Mouse (Mus musculus) megakaryocyte, embryonic 14.5 days (primary cell): Measurements from ENCODE around the gene Calcoco1. TPM values are rescaled to one million over a fixed set of nuclear protein-coding genes. Genes with fewer than 3 reads are reported as not detected.

Experiments used
- H3K27me3 ChIP-seq: replicated peaks from 2 replicates; pipeline ENCODE3; 2012; ENCODE audit warnings: inconsistent platforms
- H3K36me3 ChIP-seq: replicated peaks from 2 replicates; pipeline ENCODE3; 2012; ENCODE audit warnings: low read length, inconsistent platforms, mixed read lengths
- H3K4me1 ChIP-seq: 2 replicates; pipeline ENCODE4 v1.6.1; 2012; ENCODE audit warnings: inconsistent platforms
- H3K4me3 ChIP-seq: replicated peaks from 2 replicates; pipeline ENCODE3; 2012; ENCODE audit warnings: moderate library complexity, mild to moderate bottlenecking, inconsistent platforms
- H3K9me3 ChIP-seq: 2 replicates; pipeline ENCODE4 v1.6.1; 2012; ENCODE audit warnings: inconsistent platforms
- FLI1 ChIP-seq: IDR thresholded peaks from 2 replicates; pipeline ENCODE4 v1.6.1; 2012; ENCODE audit warnings: low read length, inconsistent platforms, mixed read lengths
- GATA1 ChIP-seq: IDR thresholded peaks from 3 replicates; pipeline ENCODE4 v1.6.1; 2012; ENCODE audit warnings: mixed read lengths, low read length, inconsistent platforms, borderline replicate concordance
- polyA plus RNA-seq: library from polyadenylated mRNA; stranded (reverse); fragments of >175 nt; gene quantifications from 2 replicates; pipeline ENCODE4 v1.2.3, GENCODE M21; 2012; ENCODE audit warnings: low replicate concordance; ENCODE audit not compliant: insufficient read depth

The Calcoco1 gene
- polyA plus RNA-seq = 6.7 and 23.2 TPM in 2 replicates

DNA sequence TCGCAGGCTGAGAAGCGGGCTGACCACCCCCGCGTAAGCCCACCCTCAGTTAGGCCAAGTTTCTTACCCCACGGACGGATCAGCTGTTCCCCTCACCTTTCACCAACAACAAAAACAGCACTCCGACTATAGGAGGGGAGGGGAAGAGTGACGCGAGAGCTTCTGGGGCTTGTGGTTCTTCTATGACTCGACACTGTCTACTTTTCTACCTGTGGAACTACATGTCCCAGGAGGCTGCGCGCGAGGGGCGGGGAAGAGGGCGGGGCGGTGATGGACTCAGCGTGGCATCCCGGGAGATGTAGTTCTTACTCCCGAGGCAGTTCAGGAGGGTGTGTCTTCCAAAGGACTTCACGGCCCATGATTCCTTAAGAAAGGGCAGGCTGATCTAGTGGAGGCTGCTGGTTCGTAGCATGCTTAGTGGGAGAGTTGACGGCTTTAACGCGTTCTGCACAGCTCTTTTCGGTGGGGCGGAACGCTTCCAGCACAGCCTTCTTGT, at the start of gene Calcoco1:
Gene Calcoco1, minus strand, starts transcription at position 199 of the 496 bp plus-strand sequence.
- peaks cover 29% of the 10 kb centered on the region for H3K36me3 ChIP-seq
- H3K4me3 ChIP-seq = peak within 1 kb of the TSS; percentile 92
- H3K9me3 ChIP-seq = 0 out of 2 replicates have a peak, but pooled peaks cover 3% of the 10 kb centered on the region
- TF ChIP-seq FLI1 (no peak), GATA1 (no peak)
- peaks cover 14% of the 10 kb centered on the region for H3K4me1 ChIP-seq
- peaks cover 2% of the 10 kb centered on the region for H3K27me3 ChIP-seq

DNA sequence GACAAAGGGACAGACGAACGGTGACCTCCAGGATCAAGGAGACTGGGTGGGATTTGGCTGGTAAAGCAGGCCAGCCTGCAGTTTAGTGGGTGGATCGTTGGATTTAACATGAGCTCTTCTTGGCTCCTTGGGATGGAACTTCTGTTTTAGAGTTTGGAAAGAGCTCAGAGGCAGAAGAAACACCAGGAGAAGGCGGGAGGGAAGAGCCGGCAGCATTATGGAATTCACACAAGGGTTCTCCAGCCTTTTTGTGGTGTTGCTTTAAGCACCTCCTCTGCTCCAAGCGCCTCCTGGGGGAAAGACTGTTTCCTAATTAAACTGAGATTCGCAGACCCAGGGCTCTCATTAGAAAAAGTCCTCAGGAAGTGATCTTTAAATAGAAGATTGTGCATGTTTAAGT, 48.9 kb upstream of the Calcoco1 start:
- Histone ChIP-seq H3K9me3 (no peaks in the 10 kb centered on the region), H3K4me1 (no peaks in the 10 kb centered on the region), H3K4me3 (no peak overlapping the region), H3K27me3 (peaks cover 66% of the 10 kb centered on the region), H3K36me3 (no peaks in the 10 kb centered on the region)
- TF ChIP-seq GATA1 (no peak), FLI1 (no peak)

DNA sequence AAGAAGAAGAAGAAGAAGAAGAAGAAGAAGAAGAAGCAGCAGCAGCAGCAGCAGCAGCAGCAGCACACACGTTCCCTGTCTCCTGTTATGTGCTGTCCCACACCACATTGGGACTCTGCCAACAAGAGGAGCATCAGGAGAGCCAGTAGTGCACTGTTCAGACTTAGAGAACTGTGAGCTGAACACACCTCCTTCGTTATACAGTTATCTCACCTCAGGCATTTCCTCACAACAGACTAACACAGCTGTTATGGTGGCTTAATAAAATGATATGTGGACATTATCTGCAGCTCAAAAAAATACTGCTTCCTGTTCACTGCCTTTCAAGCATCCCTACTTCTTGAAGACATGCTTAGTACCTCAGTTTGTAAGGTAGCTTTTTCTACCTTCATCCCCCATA, 43.2 kb upstream of the Calcoco1 start:
- Histone ChIP-seq H3K36me3 (no peaks in the 10 kb centered on the region), H3K27me3 (peaks cover 59% of the 10 kb centered on the region), H3K9me3 (no peaks in the 10 kb centered on the region), H3K4me1 (no peaks in the 10 kb centered on the region), H3K4me3 (no peak overlapping the region)
- TF ChIP-seq GATA1 (no peak), FLI1 (no peak)

DNA sequence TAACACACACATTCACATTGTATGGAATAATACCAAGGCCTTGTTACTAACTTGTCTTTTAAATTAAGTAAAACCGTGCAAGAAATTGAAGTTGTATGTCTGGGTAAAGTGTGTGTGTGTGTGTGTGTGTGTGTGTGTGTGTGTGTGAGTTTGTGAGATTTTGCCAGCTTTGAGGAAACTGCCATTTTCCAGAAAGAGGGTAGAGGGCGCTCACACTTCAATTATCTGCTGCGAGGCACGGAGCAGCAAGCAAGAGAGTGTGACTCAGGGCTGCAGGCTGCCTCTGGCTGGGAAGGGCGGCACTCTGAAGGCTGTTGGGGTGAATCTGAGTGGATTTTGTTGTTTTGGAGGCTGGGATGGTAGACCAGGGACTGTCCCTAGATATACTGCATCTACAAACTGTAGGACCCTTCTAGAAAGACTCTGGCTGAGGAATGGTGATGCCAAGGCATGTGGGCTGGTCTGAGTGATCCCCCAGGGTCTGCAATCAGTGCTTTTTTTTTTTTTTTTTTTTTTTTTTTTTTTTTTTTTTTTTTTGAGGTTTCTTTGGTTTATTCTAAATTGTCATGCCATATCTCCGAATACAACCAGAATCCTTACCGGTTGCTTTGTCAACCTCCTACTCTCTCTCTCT, 39.9 kb upstream of the Calcoco1 start:
- no peaks in the 10 kb centered on the region for H3K36me3 ChIP-seq
- H3K27me3 ChIP-seq = peaks cover 56% of the 10 kb centered on the region
- H3K9me3 ChIP-seq = peaks cover 8% of the 10 kb centered on the region
- H3K4me3 ChIP-seq = no peak overlapping the region
- H3K4me1 ChIP-seq = no peaks in the 10 kb centered on the region
- no peak for TF ChIP-seq FLI1
- TF ChIP-seq GATA1 = no peak

DNA sequence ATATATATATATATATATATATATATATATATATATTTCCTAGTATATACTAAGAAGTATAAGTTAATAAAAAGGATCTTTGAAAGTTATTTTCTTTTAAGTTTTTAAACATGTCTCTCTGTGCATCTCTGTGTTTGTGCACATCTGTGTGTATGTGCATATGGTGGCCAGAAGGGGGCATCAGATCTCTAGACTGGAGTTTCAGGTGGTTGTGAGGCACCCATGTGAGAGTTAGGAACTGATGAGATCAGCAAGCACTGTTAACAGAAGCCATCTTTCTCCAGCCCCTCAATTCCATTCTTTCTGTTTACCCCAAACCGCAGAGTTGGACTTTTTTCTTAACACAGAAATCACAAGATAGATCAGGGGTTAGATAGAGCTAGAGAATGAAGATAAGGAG, 35.7 kb upstream of the Calcoco1 start:
- H3K9me3 ChIP-seq = peaks cover 10% of the 10 kb centered on the region
- peaks cover 71% of the 10 kb centered on the region for H3K27me3 ChIP-seq
- H3K4me3 ChIP-seq = no peak overlapping the region
- no peak for TF ChIP-seq FLI1
- no peak for TF ChIP-seq GATA1
- H3K36me3 ChIP-seq = no peaks in the 10 kb centered on the region
- H3K4me1 ChIP-seq = 0 out of 2 replicates have a peak, but pooled peaks cover 4% of the 10 kb centered on the region

DNA sequence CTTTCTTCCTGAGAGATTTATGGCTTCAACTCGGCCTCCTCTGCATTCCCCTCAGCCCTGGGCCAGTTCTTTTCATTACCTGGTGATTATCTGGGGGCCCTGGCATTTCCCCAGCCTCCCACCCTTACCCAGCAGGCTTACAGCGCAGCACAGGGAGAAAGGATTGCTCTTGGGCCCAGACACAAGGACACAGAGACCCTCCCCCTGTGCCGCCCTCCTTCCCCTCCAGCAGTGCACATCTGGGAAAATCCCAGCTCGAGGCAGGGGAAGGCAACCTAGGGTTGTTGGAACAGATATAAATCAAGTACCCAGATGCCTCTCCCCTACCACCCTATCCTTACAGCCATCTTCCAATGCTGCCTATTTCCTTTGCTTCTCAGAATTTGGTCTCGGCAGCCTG, 33.1 kb upstream of the Calcoco1 start:
- no peak overlapping the region for H3K4me3 ChIP-seq
- H3K4me1 ChIP-seq = 0 out of 2 replicates have a peak, but pooled peaks cover 4% of the 10 kb centered on the region
- H3K9me3 ChIP-seq = peaks cover 10% of the 10 kb centered on the region
- no peaks in the 10 kb centered on the region for H3K36me3 ChIP-seq
- no peak for TF ChIP-seq GATA1
- TF ChIP-seq FLI1 = no peak
- peaks cover 83% of the 10 kb centered on the region for H3K27me3 ChIP-seq

DNA sequence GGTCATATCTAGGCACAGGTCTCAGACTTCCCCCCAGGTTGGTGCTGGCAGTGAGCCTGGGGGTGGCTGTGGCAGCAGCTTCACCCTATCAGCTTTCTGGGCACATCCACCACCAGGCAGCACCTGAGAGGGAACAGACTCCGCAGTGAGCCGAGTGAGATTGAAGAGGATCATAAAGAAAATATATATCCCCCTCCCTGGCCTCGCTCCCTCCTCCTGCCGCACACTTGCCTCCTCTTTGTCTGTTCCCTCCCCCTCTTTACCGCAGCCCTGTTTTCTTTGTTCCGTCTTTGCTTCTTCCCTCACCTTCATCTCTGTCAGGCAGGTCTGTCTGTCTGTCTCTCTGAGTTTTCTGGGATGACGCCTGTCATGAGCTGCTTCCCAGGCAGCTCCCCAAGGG, 32.4 kb upstream of the Calcoco1 start:
- Histone ChIP-seq H3K4me3 (no peak overlapping the region), H3K36me3 (no peaks in the 10 kb centered on the region), H3K27me3 (peaks cover 84% of the 10 kb centered on the region), H3K4me1 (0 out of 2 replicates have a peak, but pooled peaks cover 4% of the 10 kb centered on the region), H3K9me3 (peaks cover 10% of the 10 kb centered on the region)
- no peak for TF ChIP-seq GATA1

DNA sequence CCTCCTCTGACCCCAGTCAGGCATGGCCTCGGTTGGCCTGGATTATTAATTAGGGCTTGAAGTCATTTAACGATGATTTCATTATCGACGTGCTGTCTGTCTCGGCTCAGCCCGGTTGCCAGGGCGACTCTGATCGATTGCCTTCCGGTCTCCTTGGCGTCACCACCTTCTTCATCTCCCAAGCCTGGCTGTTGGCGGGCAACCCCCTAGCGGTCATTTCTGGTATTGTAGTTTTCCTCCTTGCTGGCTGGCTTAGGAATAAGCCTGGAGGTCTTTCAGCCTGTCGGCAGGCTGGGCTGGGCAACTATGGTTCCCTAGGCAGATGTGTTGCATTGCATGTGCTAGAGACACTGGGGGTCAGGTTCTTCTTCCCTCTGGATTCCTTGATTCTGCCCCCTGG, 31.2 kb upstream of the Calcoco1 start:
- TF ChIP-seq GATA1 (no peak), FLI1 (no peak)
- no peak overlapping the region for H3K4me3 ChIP-seq
- 0 out of 2 replicates have a peak, but pooled peaks cover 4% of the 10 kb centered on the region for H3K4me1 ChIP-seq
- peaks cover 7% of the 10 kb centered on the region for H3K9me3 ChIP-seq
- peaks cover 89% of the 10 kb centered on the region for H3K27me3 ChIP-seq
- H3K36me3 ChIP-seq = no peaks in the 10 kb centered on the region

DNA sequence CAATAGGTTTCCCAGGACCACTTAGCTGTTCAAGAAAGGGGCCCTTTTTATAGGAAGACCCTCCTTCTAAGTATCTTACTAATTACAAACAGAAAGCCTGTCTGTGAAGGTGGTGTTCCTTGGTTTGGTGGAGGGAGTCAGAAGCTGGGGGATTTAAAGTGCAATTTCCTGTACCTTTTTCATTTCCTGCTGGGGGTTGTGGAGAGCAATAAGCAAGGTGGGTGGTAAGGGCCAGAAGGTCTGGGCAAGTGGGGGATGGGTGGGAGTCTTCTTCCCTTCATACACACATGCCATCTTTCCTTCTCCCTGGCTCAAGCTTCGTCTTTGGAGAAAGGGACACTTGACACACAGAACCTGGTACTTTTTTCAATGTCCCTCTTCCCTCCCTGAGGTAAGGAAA, 30.2 kb upstream of the Calcoco1 start:
- Histone ChIP-seq H3K4me1 (peaks cover 7% of the 10 kb centered on the region), H3K4me3 (no peak overlapping the region), H3K9me3 (0 out of 2 replicates have a peak, but pooled peaks cover 2% of the 10 kb centered on the region), H3K36me3 (no peaks in the 10 kb centered on the region), H3K27me3 (peaks cover 96% of the 10 kb centered on the region)
- TF ChIP-seq FLI1 (no peak), GATA1 (no peak)

DNA sequence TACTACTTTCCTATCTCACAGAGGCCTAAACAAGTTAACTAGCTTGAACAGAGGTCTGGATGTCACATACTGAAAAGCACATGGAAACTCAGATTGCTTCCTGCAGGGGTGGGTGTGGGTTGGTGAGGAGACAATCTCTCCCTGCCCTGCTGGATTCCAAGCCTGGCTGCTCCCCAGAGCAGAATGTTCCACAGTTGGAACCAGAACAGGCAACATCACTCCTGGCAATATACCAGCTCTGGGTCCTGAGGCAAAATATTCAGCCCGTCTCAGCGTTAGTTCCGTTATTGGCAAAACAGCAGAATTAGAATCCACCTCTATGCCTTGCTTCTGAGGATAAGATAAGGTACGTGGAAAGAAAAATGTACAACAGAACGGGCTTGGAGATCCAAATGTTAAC, 28.3 kb upstream of the Calcoco1 start:
- Histone ChIP-seq H3K4me3 (no peak overlapping the region), H3K9me3 (no peaks in the 10 kb centered on the region), H3K36me3 (no peaks in the 10 kb centered on the region), H3K4me1 (peaks cover 18% of the 10 kb centered on the region), H3K27me3 (peaks cover 98% of the 10 kb centered on the region)
- TF ChIP-seq GATA1 (no peak), FLI1 (no peak)

DNA sequence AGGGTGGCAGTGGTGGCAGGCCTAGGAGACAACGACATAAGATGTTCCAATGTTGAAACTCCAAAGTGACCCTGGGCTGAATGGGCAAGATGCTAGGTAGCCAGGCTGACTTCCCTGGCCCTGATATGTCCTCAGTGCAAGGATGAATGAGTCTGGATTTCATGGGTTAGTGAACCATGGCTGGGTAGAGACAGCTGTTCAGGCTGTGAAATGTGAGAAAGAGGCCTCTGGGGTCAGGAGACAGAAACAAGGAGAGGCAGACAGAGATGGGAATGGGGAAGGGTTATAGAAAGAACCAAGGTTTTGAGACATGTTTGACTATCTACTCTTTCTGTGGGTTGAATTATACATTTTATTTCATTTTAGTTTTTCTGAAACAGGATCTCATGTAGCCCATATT, 27.1 kb upstream of the Calcoco1 start:
- no peaks in the 10 kb centered on the region for H3K9me3 ChIP-seq
- H3K27me3 ChIP-seq = peaks cover 98% of the 10 kb centered on the region
- H3K36me3 ChIP-seq = no peaks in the 10 kb centered on the region
- peaks cover 18% of the 10 kb centered on the region for H3K4me1 ChIP-seq
- TF ChIP-seq GATA1 (no peak), FLI1 (no peak)
- no peak overlapping the region for H3K4me3 ChIP-seq
